Mouse (Mus musculus) adrenal gland, adult 18-20 months (tissue): Measurements from ENCODE around the gene Naip2. TPM values are rescaled to one million over a fixed set of nuclear protein-coding genes. Genes with fewer than 3 reads are reported as not detected.

Source experiments
- DNase-seq, 2 experiments: peaks; one replicate each; pipeline ENCODE4 v3.0.0; 2021 to 2022; ENCODE audit warnings: low spot score in 2 of 2
- total RNA-seq, 2 experiments: library from RNA; stranded (reverse); gene quantifications; 1 replicate in 1 of 2; 2 replicates in 1 of 2; pipeline ENCODE4 v1.2.3; 2021

Naip2 gene
- total RNA-seq, 2 experiments from 2014 or later = 1.8 to 1.9 TPM

DNA sequence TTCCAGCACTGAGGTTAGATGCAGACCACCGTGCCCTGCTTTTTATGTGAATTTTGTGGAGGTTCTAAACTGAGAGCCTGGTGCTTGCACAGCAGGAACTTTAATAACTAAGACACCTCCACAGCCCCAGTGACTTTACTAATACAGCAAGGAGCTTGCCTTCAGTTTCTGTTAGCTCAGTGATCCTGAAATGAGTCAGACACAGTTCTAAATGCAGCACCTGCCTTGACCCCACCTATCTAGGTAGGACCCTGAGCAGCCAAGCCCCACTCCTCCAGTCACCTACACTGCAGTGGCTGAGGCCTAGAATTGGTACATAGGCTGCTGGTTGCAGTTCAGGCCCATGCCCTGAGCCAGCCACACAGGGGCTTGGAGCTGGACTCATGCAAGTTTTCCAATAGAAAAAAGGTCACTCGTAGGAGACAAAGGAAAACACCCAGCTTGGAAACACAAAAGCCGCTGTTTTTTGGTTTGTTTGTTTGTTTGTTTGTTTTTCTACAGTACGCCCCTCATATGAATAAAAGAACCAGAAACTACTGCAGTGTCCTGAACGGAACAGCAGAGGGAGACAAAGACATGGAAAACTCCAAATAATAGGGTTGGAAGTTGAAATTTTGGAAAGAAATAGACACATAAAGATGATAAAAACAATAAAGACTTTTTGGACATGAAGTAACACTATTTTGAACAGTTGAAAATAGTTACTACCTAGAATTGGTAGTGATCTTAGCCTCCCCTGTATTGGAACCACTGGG lies 89.5 kb downstream of the Naip2 start:
- no peak for DNase-seq

DNA sequence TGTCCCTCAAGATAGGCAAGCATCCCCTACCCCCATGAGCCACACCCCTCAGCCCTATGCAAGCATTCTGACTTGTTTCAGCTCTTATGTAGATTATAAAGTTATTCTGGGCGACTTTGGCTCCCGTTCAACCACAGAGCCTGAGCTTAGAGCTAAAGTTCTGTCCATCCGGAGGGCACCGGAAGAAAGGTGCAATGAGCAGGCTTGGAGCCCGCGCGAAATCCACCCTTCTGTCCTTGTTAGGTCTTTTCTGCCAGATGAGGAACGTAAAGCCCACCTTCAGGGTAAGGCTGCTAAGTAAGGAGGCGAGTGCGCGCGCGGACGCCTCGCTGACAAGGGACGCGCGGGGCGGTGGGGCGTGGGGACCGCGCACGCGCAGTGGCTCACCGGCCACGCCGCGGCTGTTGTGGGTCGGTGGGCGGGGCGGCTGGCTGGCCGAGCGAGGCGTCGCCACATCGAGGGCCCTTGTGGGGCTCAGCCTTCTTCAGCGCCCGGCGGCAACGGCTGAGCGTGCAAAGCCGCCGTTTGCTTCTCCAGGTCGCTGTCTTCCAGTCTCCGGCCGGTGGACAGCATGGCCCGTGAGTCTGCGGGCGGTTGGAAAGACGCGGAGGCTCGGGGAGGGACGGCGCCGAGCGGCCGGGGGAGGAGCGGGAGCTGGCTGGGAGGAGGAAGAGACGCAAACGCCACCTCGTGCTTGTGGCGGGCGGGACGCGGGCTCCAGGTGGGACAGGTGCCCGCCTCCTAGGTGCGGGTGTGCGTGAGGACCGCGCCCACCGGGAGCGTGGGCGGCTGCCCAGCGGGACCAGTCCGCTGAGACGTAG lies 94.0 kb downstream of the Naip2 start, which contains the start of gene Serf1:
Gene Serf1, plus strand, starts transcription at position 361 of the 821 bp plus-strand sequence.
- DNase-seq = peak; percentile 85 to 86

DNA sequence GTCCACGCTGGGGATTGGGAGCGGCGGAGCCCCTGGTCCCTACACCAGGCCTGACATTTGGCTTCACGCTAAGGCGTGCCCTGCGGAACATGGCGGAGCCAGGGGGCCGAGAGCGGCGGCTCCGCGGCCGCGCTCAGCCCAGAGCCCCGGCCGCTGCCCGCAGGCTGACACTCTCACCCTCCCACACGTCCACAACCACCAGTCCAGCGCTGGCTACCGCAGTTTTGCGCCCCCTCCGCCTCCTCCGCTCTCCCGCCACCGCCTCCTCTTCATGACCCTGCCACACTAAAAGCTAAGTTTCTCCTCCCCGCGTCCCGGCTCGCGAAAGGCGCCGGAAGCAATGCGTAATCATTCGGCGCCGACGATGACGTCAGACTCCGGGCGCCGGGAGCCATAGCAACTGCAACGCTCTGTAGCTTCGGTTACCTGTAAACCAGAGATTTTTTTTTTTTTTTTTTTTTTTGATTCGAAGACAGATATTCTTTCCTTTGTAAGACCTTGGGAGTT lies 98.1 kb downstream of the Naip2 start, which contains the start of gene Bdp1:
Gene Bdp1, minus strand, starts transcription at position 323 of the 507 bp plus-strand sequence.
- DNase-seq = peak; percentile 98 to 99

DNA sequence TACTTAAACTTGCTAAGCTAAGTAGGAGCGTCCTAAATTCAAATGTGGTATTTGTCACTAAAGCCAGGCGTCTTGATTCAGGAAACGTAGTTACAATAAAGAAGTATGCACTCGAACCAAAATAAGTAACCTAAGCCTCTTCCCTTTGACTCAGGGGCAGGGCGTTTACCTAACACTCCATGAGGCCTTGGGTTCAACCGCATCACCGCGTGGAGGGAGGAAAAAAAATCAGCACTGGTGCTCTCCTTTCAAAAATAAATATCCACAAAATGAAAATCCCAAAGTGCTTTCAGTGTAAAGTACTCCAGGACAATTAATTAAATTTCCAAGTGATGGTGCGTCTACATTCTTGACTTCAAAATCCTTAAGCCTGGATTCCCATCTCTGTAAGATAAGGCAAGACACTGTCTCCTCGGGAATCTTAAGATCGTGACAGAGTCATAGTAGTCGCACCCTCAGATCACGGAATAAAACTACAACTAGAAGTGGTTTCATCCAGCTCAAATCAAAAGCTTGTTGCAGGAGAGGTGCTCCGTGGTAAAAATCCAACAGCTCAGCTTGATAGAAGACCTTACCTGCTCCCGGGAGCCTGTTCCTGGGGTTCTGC lies 98.7 kb downstream of the Naip2 start:
- no peak for DNase-seq

DNA sequence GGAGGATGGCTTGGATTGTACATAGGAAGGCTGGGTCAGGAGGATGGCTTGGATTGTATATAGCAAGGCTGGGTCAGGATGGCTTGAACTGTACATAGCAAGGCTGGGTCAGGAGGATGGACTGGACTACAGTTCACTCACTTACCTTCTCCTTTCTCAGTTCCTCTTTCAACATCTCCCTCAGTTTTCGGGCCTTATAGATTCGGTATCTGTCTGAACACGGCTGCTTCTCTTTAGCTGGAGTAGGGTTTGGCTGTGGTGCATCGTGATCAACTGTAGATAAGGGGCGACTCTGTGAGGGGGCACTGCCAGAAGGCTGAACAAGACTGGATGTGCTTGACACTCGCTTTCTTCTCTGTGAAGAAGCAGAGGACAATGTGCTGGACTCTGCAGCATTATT lies 103.1 kb downstream of the Naip2 start:
- DNase-seq = no peak

Other genes with a start within 250 kb of the Naip2 start
- gene Mccc2, start 186.5 kb downstream of the Naip2 start, total RNA-seq = 10 to 100 TPM; 69.0 to 83.4 TPM
- gene Bdp1, start 98.0 kb downstream of the Naip2 start, total RNA-seq = 10 to 100 TPM; 26.8 to 33.0 TPM
- 10 to 100 TPM; 15.2 to 22.2 TPM for gene Serf1, start 94.1 kb downstream of the Naip2 start, total RNA-seq
- gene Smn1, start 77.2 kb downstream of the Naip2 start, total RNA-seq = 10 to 100 TPM; 29.5 to 32.4 TPM
- 1 to 10 TPM; 1.4 to 5.0 TPM for gene Naip5, start 44.2 kb upstream of the Naip2 start, total RNA-seq
- gene Naip6, start 115.6 kb upstream of the Naip2 start, total RNA-seq = under 1 TPM; 0.40 to 0.42 TPM